Mouse (Mus musculus) intestine, postnatal 0 days (tissue): ENCODE data around the gene Jmjd7. TPM values are rescaled to one million over a fixed set of nuclear protein-coding genes. Genes with fewer than 3 reads are reported as not detected.

Source experiments
- ATAC-seq: fragments of 200-750 bp; cut with Nextera tagmentation; 2 replicates; pipeline ENCODE4 v1.8.0; 2017; ENCODE audit warnings: mild to moderate bottlenecking, moderate TSS enrichment, moderate library complexity
- H3K27ac ChIP-seq: fragments of 300-500 bp; sonication (generic); 2 replicates; pipeline ENCODE4 v1.5.1; 2014; ENCODE audit warnings: mild to moderate bottlenecking, low read depth, low read length, moderate library complexity
- H3K27me3 ChIP-seq: fragments of 300-500 bp; sonication (generic); replicated peaks from 2 replicates; pipeline ENCODE4 v1.6.1; 2014; ENCODE audit warnings: low read length, mixed read lengths; ENCODE audit not compliant: control insufficient read depth, insufficient read depth
- H3K36me3 ChIP-seq: fragments of 300-500 bp; sonication (generic); 2 replicates; pipeline ENCODE4 v1.6.1; 2014; ENCODE audit warnings: mild to moderate bottlenecking, moderate library complexity; ENCODE audit not compliant: control insufficient read depth, insufficient read depth
- H3K4me1 ChIP-seq: fragments of 300-500 bp; sonication (generic); replicated peaks from 2 replicates; pipeline ENCODE4 v1.6.1; 2014; ENCODE audit warnings: antibody characterized with exemption, low read length, mixed read lengths; ENCODE audit not compliant: control insufficient read depth, insufficient read depth
- H3K4me2 ChIP-seq: fragments of 300-500 bp; sonication (generic); replicated peaks from 2 replicates; pipeline ENCODE4 v1.6.1; 2014; ENCODE audit warnings: low read depth, mild to moderate bottlenecking, moderate library complexity
- H3K4me3 ChIP-seq: fragments of 300-500 bp; sonication (generic); 2 replicates; pipeline ENCODE4 v1.5.1; 2014; ENCODE audit warnings: low read depth, low read length
- H3K9ac ChIP-seq: fragments of 300-500 bp; sonication (generic); 2 replicates; pipeline ENCODE4 v1.6.1; 2014; ENCODE audit warnings: mild to moderate bottlenecking, low read depth, low read length
- H3K9me3 ChIP-seq: fragments of 300-500 bp; sonication (generic); 2 replicates; pipeline ENCODE4 v1.6.1; 2016; ENCODE audit warnings: mixed run types; ENCODE audit not compliant: control insufficient read depth
- CTCF ChIP-seq: sonication (generic); IDR thresholded peaks from 2 replicates; pipeline ENCODE4 v1.5.1; 2016; ENCODE audit warnings: low read depth, mild to moderate bottlenecking, control low read depth, antibody characterized with exemption, moderate library complexity
- WGBS: fragments of 180-500 bp; shearing (Covaris S2); extraction: QIAGEN DNeasy Blood & Tissue Kit; methylation state at CpG from one replicate; pipeline ENCODE4 v1.1.7; 2014; 5-methylcytosine and 5-hydroxymethylcytosine counted together
- polyA plus RNA-seq: library from polyadenylated mRNA; unstranded; fragments of >200 nt; fragmentation: Nextera tagmentation; extraction: Ambion mirVana; gene quantifications from 2 replicates; pipeline ENCODE4 v1.2.1, GENCODE M21; 2015

Jmjd7 gene
- polyA plus RNA-seq, 1 experiment from 2014 or later = 8.9 TPM

DNA sequence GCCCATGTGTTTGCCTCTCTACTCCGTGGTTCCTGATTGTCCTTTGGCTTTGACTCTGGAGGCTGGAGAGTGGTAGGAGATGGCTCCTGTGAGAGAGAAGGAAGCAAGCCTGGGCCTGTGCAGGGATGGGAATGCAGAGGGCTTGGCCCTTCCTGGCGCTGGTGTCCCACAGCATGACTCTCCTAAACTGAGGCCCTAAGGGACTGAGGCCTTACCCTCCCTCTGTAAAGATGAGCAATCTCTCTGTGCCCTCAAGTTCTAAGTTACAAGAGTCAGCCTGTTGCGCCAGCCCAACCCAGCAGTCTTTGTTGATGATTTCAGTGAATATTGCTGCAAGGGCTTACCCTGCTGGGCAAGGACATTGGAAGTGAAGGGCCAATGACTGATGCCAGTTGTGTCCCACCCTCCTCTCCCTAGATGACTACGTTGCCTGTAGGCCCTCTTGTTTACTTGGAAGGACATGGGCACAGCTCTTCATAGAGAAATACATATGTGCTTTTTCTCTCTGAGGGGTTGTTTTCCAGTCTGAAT is 19.5 kb upstream of the Jmjd7 start:
- no peaks in the 10 kb centered on the region for H3K4me1 ChIP-seq
- H3K9me3 ChIP-seq = no peaks in the 10 kb centered on the region
- H3K4me3 ChIP-seq = no peak overlapping the region
- H3K9ac ChIP-seq = no peak overlapping the region
- no peak for TF ChIP-seq CTCF
- 75% methylated on average over 4 of the region's 4 CpGs for WGBS
- no peak for ATAC-seq
- H3K36me3 ChIP-seq = peaks cover 5% of the 10 kb centered on the region; the same call in 1 of the 2 replicates
- no peak overlapping the region for H3K4me2 ChIP-seq
- no peaks in the 10 kb centered on the region for H3K27me3 ChIP-seq
- H3K27ac ChIP-seq = no peak overlapping the region

DNA sequence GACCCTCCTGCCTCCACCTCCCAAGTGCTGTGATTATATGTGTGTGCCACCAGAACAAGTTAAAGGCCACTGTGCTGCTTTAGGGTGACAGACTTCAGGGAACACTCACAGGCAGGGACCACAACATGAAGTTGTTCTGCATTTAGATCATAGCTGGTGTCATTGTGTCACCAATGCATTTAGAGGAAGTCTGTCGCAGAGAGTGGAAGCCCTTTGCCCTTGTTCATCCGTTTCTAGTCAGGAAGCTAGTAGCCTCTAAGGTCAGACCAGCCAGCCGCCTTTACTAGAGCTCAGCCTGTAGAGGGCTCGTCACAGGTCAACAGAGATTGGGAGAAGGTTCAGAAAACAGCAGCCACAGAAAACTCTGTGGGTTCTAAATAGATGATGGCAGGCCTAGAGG is 18.6 kb upstream of the Jmjd7 start:
- Histone ChIP-seq H3K36me3 (peaks cover 14% of the 10 kb centered on the region; the same call in 1 of the 2 replicates), H3K27me3 (no peaks in the 10 kb centered on the region), H3K9ac (no peak overlapping the region), H3K9me3 (no peaks in the 10 kb centered on the region), H3K4me3 (no peak overlapping the region), H3K4me2 (no peak overlapping the region), H3K27ac (no peak overlapping the region), H3K4me1 (no peaks in the 10 kb centered on the region)
- ATAC-seq = no peak
- 0 out of 2 replicates have a peak, but pooled peaks have one; percentile 5 for TF ChIP-seq CTCF
- WGBS = 55% methylated on average over 4 of the region's 4 CpGs

DNA sequence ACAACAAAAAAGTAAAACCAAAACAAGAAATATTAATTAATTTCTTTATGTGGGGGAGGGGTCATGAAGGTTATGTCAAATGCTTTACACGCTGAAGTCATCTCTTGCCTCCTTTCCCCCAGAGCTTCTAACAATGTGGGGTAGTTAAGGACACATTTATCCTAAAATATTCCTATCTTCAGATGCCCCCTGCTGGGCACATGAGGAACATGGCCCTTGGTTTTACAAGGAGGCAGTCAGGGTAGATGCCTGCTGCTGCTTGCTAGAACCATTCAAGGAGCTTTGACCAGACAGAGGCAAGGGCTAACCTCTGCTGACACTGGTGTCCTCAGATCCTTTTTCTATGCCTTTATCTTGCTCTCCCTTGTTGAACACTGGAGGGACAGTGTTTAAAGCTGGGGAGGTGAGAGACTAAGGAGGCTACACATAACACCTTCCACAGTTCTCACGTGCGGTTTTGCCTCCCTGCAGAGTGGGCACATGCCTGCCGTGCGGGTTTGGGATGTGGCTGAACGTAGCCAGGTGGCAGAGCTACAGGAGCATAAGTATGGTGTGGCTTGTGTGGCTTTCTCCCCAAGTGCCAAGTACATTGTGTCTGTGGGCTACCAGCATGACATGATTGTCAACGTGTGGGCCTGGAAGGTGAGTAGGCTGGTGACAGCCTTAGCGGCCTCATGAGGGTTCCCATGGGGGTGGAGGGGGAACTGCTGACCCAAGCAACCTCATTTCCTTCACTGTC is 15.7 kb upstream of the Jmjd7 start:
- H3K9me3 ChIP-seq = no peaks in the 10 kb centered on the region
- no peak overlapping the region for H3K27ac ChIP-seq
- no peak overlapping the region for H3K4me2 ChIP-seq
- peak; percentile 84 for TF ChIP-seq CTCF
- H3K27me3 ChIP-seq = no peaks in the 10 kb centered on the region
- no peak overlapping the region for H3K9ac ChIP-seq
- H3K36me3 ChIP-seq = peaks cover 38% of the 10 kb centered on the region
- no peaks in the 10 kb centered on the region for H3K4me1 ChIP-seq
- WGBS = 79% methylated on average over 8 of the region's 8 CpGs
- no peak overlapping the region for H3K4me3 ChIP-seq
- ATAC-seq = peak; percentile 19; the same call in 1 of the 2 replicates

DNA sequence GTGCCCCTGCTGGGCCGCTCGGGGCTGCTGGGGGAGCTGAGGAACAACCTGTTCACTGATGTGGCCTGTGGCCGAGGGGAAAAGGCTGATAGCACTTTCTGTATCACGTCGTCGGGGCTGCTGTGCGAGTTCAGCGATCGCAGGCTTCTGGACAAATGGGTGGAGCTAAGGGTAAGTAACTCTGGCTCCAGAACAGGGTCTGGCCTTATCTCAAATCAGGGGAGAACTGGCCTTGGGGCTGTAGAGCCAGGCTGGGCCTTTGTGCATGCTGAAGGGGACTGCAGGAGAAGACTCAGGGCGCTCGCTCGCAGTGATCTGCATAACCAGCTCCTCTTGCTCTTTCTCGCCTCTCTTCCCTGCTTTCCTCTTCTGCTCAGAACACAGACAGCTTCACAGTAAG is 14.4 kb upstream of the Jmjd7 start:
- 71% methylated on average over 13 of the region's 13 CpGs for WGBS
- no peak overlapping the region for H3K9ac ChIP-seq
- TF ChIP-seq CTCF = no peak
- H3K4me2 ChIP-seq = no peak overlapping the region
- H3K4me3 ChIP-seq = no peak overlapping the region
- H3K36me3 ChIP-seq = peaks cover 51% of the 10 kb centered on the region
- H3K9me3 ChIP-seq = no peaks in the 10 kb centered on the region
- H3K4me1 ChIP-seq = no peaks in the 10 kb centered on the region
- no peak for ATAC-seq
- no peaks in the 10 kb centered on the region for H3K27me3 ChIP-seq
- H3K27ac ChIP-seq = no peak overlapping the region

DNA sequence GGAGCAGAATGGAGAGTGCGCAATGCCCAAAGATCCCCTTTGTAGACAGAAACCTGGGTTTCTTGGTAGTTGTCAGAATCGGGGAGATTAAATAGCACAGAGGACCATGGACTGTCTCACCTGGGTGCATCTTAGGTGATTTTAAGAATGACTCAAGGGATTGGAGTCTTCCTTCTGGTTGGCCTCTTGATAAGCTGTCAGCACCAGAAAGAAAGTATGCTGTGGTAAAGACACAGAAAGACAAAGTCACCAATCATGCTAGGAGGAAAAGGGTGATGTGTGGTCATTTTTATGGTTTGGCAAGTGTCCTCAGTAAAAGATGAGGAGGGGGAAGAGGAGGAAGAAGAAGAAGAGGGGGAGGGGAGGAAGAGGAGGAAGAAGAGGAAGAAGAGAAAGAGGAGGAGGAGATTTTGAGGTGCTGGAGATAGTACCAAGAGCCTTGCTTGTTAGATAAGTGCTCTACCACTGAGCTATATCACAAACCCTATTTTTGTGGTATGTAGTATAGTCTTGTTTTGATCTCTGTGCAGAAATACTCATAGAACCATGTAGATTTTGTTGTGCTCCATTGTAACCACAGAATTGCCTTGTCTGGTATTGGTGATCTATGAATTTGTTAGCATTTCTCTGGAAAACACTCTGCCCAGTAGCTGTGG is 13.3 kb upstream of the Jmjd7 start:
- no peaks in the 10 kb centered on the region for H3K4me1 ChIP-seq
- no peak overlapping the region for H3K9ac ChIP-seq
- H3K36me3 ChIP-seq = peaks cover 62% of the 10 kb centered on the region
- H3K27ac ChIP-seq = no peak overlapping the region
- no peak for ATAC-seq
- H3K9me3 ChIP-seq = no peaks in the 10 kb centered on the region
- no peak overlapping the region for H3K4me2 ChIP-seq
- 89% methylated on average over 2 of the region's 2 CpGs for WGBS
- no peaks in the 10 kb centered on the region for H3K27me3 ChIP-seq
- TF ChIP-seq CTCF = no peak
- H3K4me3 ChIP-seq = no peak overlapping the region

DNA sequence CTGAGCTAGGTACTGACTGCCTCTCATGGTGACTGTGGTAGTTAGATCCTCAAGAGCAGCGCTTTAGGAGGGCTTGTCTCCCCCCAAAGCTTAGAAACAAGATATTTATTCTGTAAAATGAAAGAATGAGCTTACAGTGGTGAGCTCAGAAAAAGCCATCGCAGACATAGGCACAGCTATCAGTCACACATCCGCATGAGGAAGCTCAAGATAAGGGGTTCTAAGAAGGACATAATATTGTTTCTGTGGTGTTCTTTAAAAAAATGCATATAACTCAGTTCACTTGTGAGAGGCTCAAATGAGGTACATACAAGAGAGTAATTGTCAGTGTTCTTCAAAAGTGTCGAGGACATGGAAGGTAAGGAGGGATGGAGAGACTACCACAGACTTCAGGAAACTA is 11.4 kb upstream of the Jmjd7 start:
- H3K4me1 ChIP-seq = no peaks in the 10 kb centered on the region
- H3K27me3 ChIP-seq = no peaks in the 10 kb centered on the region
- H3K36me3 ChIP-seq = peaks cover 81% of the 10 kb centered on the region
- H3K4me2 ChIP-seq = no peak overlapping the region
- H3K9me3 ChIP-seq = no peaks in the 10 kb centered on the region
- no peak for TF ChIP-seq CTCF
- 93% methylated on average over 4 of the region's 4 CpGs for WGBS
- ATAC-seq = no peak
- no peak overlapping the region for H3K9ac ChIP-seq
- no peak overlapping the region for H3K4me3 ChIP-seq
- H3K27ac ChIP-seq = no peak overlapping the region
